Mouse (Mus musculus): ENCODE measurements around the gene Gnpnat1. TPM values are rescaled to one million over a fixed set of nuclear protein-coding genes. Genes with fewer than 3 reads are reported as not detected.

Gene Gnpnat1
- polyA plus RNA-seq, 1 experiment from 2014 or later = 29.5 TPM

DNA sequence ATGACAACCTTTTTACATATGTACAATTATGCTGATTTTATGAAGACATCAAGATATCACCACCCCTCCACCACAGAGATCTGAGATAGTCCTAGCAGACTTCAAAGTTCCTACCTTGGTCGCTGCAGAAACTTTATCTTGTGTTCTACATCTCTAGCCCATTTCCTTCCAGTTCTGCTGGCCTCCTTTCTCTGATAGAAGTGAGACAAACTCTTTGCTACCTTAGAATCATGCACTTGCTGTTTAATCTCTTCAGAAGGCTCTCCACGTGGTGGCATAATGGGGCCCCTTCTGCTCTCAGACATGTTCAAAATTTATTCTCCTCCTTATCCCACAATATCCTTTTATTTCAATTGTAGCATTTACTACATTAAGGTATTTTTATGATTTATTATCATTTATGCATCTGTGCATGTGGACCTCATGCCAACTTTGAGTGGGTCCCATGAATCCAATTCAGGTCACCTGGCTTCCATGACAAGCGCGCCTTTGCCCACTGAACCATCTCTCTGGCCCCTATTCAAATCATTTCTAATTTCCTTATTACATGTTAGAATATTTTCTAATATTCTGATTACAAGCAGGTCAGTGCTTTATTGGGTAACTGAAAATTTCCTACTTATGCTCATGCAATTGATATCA, 76.5 kb downstream of the Gnpnat1 start:
- H3K4me3 ChIP-seq (replicated peaks; ENCODE audit: low read length) = no peak overlapping the region
- no peak overlapping the region for H3K4me2 ChIP-seq (replicated peaks)
- H3K9ac ChIP-seq = no peak overlapping the region
- 93% methylated on average over 4 of the region's 4 CpGs for WGBS
- H3K9me3 ChIP-seq (ENCODE audit: control insufficient read depth, low read length) = no peaks in the 10 kb centered on the region
- no peaks in the 10 kb centered on the region for H3K27me3 ChIP-seq (ENCODE audit: control insufficient read depth, insufficient read depth, low read length)
- ATAC-seq (ENCODE audit: low FRiP score) (no peak), DNase-seq (ENCODE audit: low spot score) (no peak)
- H3K4me1 ChIP-seq (replicated peaks; ENCODE audit: control insufficient read depth, insufficient read depth, low read length) = peaks cover 8% of the 10 kb centered on the region; the same call in 1 of the 2 replicates
- H3K27ac ChIP-seq = no peak overlapping the region
- H3K36me3 ChIP-seq (replicated peaks; ENCODE audit: control insufficient read depth, insufficient read depth) = peaks cover 23% of the 10 kb centered on the region

Small RNAs within 50 kb of the gene (microRNA-seq; reads per million reads assigned to microRNA genes)
- gene Gm25353 = not detected

Other genes with a start within 250 kb of the Gnpnat1 start
- 18.8 and 19.7 TPM in 2 replicates for gene Gpr137c, start 185.2 kb downstream of the Gnpnat1 start, polyA plus RNA-seq (2014; fragmentation: Nextera tagmentation; extraction: Ambion mirVana)
- 41.1 and 45.6 TPM in 2 replicates for gene Txndc16, start 184.6 kb downstream of the Gnpnat1 start, polyA plus RNA-seq (2014; fragmentation: Nextera tagmentation; extraction: Ambion mirVana)
- 23.2 and 25.3 TPM in 2 replicates for gene Ero1l, start 86.1 kb downstream of the Gnpnat1 start, polyA plus RNA-seq (2014; fragmentation: Nextera tagmentation; extraction: Ambion mirVana)
- gene Psmc6, start 75.1 kb downstream of the Gnpnat1 start, polyA plus RNA-seq (2014; fragmentation: Nextera tagmentation; extraction: Ambion mirVana) = 169 and 182 TPM in 2 replicates
- gene Styx, start 53.8 kb downstream of the Gnpnat1 start, polyA plus RNA-seq (2014; fragmentation: Nextera tagmentation; extraction: Ambion mirVana) = 69.1 and 72.1 TPM in 2 replicates
- gene Fermt2, start 125.2 kb upstream of the Gnpnat1 start, polyA plus RNA-seq (2014; fragmentation: Nextera tagmentation; extraction: Ambion mirVana) = 63.9 and 71.1 TPM in 2 replicates

Measured in hindbrain, embryonic 14.5 days (tissue).